Mouse (Mus musculus): ENCODE results near the gene Hexdc. TPM values are rescaled to one million over a fixed set of nuclear protein-coding genes. Genes with fewer than 3 reads are reported as not detected.

The Hexdc gene
- polyA plus RNA-seq (2017; shearing (Covaris generic)): 2.5 TPM

GRCm38 (mm10) chr11:121204161-121205006, at the start of gene Hexdc, which contains the start of gene Ogfod3:
Gene Hexdc, plus strand, starts transcription at chr11:121204433.
Gene Ogfod3, minus strand, starts transcription at chr11:121204711.

GRCm38 (mm10) chr11:121159971-121160370, 44.3 kb upstream of the Hexdc start, which contains the start of gene Uts2r:
Gene Uts2r, plus strand, starts transcription at chr11:121160271.

GRCm38 (mm10) chr11:121229018-121229439, 24.8 kb downstream of the Hexdc start, which contains the start of gene Cybc1:
Gene Cybc1, minus strand, starts transcription at chr11:121229322.

GRCm38 (mm10) chr11:121236564-121237344, 32.5 kb downstream of the Hexdc start, which contains the start of gene Narf:
Gene Narf, plus strand, starts transcription at chr11:121237253.

GRCm38 (mm10) chr11:121259160-121260100, 55.2 kb downstream of the Hexdc start, which contains the start of gene Foxk2:
Gene Foxk2, plus strand, starts transcription at chr11:121259990.

Other genes with a start within 250 kb of the Hexdc start
- 227 TPM for gene Csnk1d, start 213.1 kb upstream of the Hexdc start, polyA plus RNA-seq (2017; shearing (Covaris generic))
- 69.1 TPM for gene Cd7, start 165.0 kb upstream of the Hexdc start, polyA plus RNA-seq (2017; shearing (Covaris generic))
- not detected for gene Sectm1b, start 140.9 kb upstream of the Hexdc start, polyA plus RNA-seq (2017; shearing (Covaris generic))
- gene Sectm1a, start 123.2 kb upstream of the Hexdc start, polyA plus RNA-seq (2017; shearing (Covaris generic)): not detected
- gene Tex19.2, start 85.8 kb upstream of the Hexdc start, polyA plus RNA-seq (2017; shearing (Covaris generic)): not detected
- not detected for gene Tex19.1, start 58.3 kb upstream of the Hexdc start, polyA plus RNA-seq (2017; shearing (Covaris generic))
- not detected for gene Uts2r, start 44.2 kb upstream of the Hexdc start, polyA plus RNA-seq (2017; shearing (Covaris generic))
- 12.4 TPM for gene Ogfod3, start 278 bp downstream of the Hexdc start, polyA plus RNA-seq (2017; shearing (Covaris generic))
- gene Cybc1, start 24.9 kb downstream of the Hexdc start, polyA plus RNA-seq (2017; shearing (Covaris generic)): 74.3 TPM
- gene Narf, start 32.8 kb downstream of the Hexdc start, polyA plus RNA-seq (2017; shearing (Covaris generic)): 28.2 TPM
- gene Foxk2, start 55.6 kb downstream of the Hexdc start, polyA plus RNA-seq (2017; shearing (Covaris generic)): 18.7 TPM
- gene Wdr45b, start 150.0 kb downstream of the Hexdc start, polyA plus RNA-seq (2017; shearing (Covaris generic)): 81.5 TPM
- not detected for gene Rab40b, start 183.8 kb downstream of the Hexdc start, polyA plus RNA-seq (2017; shearing (Covaris generic))
- 0.29 TPM for gene Fn3krp, start 217.0 kb downstream of the Hexdc start, polyA plus RNA-seq (2017; shearing (Covaris generic))
- not detected for gene Fn3k, start 230.5 kb downstream of the Hexdc start, polyA plus RNA-seq (2017; shearing (Covaris generic))
- 27.9 TPM for gene Tbcd, start 247.5 kb downstream of the Hexdc start, polyA plus RNA-seq (2017; shearing (Covaris generic))